Mouse (Mus musculus) adrenal gland, postnatal 4 days (tissue): Measurements from ENCODE around the gene Lgr6. TPM values are rescaled to one million over a fixed set of nuclear protein-coding genes. Genes with fewer than 3 reads are reported as not detected.
A peak's percentile ranks its signal among the peaks of the same experiment; 100 is the strongest.
"Not testable (repeated sequence)": the region's sequence is repeated elsewhere in the genome, so short reads cannot be mapped to it uniquely, and the experiment has no call there.

Source experiments
- DNase-seq, 2 experiments: peaks; one replicate each; pipeline ENCODE4 v3.0.0; 2021 to 2022; ENCODE audit warnings: low spot score in 2 of 2, mixed read lengths in 2 of 2
- total RNA-seq, 2 experiments: library from RNA; stranded (reverse); gene quantifications; 2 replicates each; pipeline ENCODE4 v1.2.3; 2021

Lgr6 gene
- total RNA-seq, 2 experiments from 2014 or later, result 3.7 to 5.0 TPM

DNA sequence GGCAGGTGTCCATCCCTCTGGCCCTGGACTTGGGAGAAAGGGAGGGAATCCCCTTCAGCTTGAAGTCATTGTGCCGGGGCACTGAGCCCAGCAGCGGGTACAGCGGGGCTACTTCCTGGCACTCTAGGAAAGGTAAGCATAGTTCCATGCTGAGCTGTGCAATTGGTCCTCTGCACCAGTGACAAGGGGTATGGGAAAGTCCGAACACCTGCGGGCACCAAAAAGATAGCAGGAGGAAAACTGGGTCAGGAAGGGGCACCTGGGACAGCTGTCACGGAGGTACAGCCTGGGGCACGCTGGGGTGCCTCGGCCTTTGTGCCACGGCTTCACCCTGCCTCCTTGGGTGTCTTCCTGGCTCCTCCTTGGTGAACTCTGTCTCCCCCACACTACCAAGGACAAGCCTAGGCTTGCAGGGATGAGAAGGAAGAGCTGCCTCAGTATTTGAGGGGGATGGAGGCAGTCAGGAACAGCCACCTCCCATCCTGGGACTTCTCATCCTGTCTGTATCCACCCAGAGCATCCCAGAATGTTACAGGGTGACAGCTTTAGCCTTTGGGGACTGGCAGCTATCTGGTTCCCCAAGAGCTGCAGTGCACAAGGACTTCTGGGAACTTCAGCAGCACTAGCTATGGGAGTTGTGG lies 24.6 kb upstream of the Lgr6 start:
- DNase-seq, result no peak

DNA sequence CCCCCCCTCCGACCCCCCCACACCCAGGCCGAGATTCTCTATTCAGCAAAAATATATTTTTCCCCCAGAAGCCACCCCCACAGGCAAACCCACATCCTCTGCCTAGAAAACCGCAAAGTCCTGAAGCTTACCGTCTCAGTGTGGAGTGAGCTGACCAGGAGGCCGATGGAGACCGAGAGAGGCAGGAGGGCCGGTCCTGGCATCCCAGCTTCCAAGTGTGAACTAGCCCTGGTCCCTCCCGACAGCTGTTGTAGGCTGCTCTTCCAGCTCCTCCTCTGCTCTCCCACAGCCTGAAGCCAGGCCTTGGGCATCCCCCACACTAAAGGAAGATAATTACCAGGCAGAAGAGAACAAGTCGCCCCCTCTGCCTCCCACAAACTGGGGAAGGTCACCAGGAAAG lies 23.9 kb upstream of the Lgr6 start:
- no peak for DNase-seq

DNA sequence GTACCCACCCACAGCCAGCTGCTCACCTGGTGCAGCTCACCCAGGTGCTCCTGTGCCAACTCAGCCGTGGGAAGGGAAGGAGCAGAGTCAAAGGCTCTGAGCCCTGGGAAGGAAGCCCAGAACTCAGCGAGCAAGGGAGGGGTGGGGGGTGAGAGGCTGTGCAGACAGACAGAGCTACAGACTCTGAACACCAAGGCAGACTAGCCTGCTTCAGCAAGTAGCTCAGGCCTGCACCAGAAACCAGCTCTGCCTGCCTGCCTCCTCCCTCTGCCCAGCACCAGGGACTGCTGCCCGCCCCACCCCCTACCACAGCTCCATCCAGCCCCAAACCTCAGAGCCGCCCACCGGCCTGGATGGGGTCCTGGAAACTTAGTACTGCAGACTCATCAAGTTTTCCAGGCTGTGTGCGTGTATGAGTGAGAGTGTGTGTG lies 22.9 kb upstream of the Lgr6 start:
- no peak for DNase-seq

DNA sequence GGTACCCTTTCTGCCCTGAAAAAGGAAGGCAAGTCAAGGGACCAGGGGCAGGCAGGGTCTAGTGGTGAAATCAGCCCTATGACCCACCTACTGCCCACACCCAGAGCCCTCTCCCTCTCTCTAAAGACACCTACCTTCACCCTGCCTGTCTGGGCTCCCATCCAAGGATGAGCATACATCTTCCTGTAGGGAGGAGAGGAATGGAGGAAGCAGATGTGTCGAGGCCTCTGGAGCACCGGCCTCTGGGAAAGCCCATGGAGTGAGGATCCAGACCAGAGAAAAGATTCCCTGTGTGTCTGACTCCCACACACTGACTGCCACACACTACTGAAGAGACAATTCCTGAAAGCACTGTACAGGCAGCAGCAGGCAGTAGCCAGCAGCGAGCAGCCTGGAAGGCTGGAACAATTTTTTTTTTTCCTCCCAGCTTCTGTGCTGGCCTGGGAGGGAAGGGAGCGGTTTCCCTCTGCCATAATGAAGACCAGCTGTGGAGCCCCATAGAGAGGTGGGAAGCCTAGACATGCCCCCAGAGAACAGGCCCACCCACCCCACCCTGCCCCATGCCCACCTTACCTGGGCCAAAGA lies 21.5 kb upstream of the Lgr6 start:
- no peak for DNase-seq

DNA sequence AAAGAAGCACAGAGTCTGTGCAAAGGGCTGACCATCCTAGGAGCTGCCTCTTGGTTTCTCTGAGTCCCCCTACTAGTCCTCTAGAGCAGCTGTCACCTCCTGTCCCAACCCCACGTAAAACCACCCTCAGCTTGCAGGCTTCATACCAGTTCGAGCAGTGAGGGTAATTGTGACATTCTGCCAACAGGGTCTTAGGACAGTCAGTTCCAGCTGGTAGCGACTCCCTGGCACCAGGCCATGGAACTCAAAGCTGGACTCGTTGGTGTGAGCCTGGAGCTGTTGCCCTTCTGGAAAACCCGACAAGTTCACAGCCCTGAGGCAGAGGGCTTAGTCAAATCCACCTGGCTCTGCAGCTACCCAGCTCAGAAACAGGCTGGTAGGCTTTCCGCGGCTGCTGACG lies 20.9 kb upstream of the Lgr6 start:
- no peak for DNase-seq

DNA sequence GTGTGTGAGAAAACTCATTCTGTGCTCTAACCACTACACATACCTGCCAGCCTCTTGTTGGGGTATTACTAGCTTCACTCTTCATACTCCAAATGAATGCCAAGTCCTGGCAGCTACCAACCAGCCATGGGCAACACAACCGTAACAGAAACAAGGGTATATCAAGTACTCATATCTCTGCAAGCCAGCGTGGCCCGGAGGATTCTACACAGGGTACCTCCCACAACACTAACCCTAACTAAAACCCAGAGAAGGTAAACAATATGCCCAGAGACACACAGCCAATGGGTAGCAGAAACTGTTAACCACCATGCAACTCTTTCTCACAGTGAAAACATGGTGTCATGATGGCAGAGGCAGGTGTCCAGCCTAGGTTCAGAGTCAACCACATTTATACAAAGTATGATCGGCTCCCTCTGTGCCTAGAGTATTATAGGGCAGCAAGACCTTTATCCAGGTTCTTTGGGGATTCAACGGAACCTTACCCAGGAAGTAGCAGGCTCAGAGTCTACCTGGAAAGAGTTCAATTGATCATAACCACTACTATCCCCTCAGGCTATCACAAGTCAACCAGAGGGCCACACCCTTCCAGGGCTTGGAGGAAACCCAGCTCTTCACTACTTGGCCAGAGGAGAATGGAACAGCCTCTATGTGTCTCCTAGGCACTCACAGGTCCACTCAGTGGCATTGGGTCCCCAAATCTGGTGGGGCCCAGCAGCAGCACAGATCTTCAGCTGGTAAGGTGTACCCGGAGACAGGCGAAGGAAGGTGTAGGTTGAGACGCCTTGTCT lies 19.7 kb upstream of the Lgr6 start:
- DNase-seq, result no peak

DNA sequence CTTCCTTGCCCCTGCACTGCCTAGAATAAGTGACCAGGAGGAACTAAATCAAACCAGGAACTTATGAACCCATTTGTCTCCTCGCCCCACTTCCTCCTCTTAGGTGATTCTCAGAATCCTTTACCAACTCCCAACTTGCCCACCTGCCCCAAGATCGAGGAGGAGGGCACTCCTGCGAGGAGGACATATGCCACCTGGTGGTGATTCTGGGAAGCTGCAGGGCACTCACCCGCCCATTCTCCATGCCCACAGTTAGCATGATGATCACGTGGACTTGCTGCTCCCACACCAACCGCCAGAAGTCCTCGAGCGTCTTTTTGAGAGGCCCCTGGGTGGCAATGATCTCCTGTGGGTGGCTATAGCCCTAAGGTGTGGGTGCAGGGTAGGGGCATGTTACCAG lies 7.6 kb upstream of the Lgr6 start:
- no peak for DNase-seq

DNA sequence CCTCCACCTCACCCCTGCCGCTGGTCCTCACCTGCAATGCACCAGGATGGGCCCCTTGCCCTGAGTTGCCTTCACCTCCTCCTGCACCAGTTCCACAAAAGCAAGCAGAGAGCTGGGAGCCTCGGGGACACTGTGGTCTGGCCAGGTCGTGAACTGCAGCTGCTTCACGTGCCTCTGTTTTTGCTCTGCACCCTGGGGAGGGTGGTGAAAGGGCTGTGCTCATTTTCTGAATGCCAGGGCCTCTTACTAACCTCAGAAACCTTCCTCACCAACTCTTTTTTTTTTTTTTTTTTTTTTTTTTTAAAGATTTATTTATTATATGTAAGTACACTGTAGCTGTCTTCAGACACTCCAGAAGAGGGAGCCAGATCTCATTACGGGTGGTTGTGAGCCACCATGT lies 6.2 kb upstream of the Lgr6 start:
- not testable (repeated sequence) for DNase-seq

DNA sequence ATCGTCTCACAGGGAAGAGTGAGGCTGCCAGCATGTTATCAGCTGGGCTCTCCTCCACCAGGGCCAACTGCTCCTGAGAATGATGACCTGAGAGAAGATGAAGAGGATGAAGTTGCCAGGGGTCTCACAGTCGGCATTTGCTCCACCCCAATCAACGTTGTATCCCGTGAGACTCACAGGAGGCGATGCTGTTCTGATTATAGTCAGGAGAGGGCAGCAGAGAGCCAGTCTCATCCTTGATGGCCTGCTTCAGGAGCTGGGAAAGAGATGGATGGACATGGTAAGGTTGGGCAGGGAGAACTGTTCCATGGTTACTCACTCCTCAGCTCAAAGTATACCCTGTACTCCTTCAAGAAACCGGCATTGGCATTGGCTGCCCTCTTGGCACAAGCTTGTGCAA lies 5.0 kb upstream of the Lgr6 start:
- DNase-seq, result peak; percentile 42 to 56

DNA sequence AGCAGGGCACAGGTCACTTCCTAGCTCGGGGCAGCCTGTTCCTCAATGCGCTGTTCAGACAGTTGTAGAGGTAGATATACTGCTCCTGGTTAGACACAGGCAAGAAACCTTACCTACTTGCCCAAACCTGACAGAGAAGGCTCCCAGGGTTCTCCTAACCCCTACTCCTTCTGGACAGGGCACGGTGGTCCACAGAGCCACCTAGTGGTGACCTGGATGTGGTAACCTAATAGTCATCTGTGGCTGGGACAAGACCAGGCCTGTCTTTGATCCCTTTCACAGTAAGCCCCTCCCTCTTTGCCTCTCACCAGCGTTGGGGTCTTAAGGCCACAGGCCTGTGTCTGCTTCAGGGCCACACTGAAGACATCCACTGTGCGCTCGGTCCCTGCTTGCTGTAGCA lies 3.5 kb upstream of the Lgr6 start:
- no peak for DNase-seq

DNA sequence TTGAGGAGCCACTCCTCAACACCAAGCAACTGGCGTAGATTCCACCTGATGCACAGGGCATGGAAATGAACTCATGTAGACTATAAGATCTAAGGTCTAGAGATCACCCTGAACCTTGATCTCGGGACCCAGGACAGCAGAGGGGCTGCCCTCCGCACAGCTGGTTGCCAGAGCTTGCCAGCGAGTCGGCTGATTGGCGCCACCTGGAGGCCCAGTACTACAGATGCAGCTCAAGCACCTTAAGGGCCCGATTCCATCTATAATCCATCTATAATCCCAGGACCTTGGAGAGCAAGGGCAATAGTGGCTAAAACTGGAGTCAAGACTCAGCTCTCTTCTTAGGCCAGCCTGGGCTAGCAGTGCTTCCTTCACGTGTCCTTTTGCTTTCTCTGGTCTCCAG lies 875 bp upstream of the Lgr6 start:
- DNase-seq, result peak in 1 of 2 experiments; percentile 41

DNA sequence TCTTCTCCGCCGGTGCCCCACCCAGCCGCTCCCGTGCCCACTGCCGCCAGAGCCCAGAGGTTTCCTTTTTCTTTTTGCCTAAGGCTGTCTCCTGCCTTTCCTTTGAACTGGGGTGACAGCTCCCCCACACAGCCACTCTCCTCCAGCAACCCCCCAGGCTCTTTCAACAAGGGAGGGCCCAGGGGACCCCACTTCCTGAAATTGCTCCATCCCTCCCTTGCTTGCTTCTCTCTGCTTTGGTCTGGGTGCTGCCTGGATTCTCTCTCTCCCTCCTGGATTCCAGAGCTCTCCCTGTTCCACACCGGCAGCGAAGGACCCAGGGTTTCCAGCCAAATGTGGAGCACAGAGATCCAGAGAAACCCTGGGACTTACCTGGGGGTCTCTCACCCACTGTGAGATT lies 4.7 kb downstream of the Lgr6 start:
- DNase-seq, result no peak

DNA sequence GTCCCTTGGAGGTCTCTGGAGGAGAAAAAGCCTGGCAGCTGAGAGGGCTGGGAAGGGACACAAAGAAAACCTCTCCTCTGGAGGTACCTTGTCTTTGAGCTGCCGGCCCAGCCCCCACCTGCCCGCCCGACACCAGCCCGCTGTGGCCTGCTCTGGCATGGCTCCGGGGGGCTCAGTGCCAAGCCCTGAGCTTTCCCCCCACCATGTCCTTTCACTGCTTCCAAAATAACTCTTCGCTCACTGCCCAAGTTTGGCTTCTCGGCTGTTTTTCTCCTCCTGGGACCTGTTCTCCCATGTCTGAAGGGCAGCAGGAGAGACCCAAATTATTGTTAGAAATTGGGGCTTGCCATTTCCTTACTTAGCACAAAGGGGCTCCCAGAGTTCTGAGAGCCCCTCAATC lies 6.6 kb downstream of the Lgr6 start:
- no peak for DNase-seq

DNA sequence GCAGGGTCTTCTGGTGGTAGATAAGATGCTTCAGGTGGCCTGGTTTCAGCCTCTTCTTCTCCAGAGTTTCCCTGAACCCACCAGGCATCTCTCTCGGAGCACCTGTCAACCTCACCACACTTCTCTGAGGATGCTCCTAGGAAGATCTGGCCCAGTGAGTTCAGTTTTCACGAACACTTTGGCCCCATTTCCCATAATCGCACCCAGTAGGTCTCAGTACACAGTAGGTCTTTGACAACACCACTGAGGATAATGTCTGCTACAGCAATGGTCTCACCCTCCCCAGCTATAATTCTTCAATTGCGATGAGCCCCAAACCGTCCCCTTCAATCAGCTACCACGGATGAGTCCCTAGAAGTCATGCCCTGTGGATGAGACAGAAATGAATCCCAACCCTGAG lies 7.6 kb downstream of the Lgr6 start:
- DNase-seq, result no peak

DNA sequence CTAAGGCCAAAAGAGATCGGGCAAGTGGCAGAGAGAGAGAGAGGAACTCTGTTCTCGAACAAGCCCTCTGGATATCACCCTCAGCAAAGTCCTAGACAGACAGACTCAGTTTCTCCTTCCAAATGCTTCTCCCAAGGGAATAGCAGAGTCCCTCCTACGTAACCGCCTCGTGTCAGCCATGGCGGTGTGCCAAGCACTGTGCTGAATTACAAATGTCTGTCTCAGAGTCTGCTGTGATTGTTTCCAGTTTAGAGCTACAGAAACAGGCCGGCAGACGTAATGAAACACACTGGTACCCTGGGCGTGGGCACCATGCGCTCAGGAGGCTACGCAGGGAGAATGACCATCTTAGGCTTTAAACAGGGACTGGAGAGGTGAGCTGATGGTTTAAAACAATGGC lies 8.8 kb downstream of the Lgr6 start:
- no peak for DNase-seq

DNA sequence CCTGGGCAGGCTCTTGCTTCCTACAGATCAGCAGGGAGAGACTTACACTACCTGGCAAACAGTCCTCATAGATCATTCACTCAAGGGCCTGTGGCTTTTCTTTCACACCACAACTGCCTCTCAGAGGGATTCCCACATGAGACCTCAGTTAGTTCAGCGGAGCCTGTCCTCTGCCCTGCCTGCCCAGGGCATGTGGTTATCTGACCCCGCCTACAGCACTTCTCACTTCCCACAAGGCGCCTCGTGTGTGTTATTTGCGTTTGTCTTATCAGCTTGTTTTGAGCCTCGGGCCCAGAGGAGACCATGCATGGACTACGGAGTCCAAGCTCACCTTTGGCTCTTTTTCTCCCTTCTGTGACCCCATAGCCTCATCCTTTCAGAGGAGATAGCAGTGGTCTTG lies 9.9 kb downstream of the Lgr6 start:
- no peak for DNase-seq

DNA sequence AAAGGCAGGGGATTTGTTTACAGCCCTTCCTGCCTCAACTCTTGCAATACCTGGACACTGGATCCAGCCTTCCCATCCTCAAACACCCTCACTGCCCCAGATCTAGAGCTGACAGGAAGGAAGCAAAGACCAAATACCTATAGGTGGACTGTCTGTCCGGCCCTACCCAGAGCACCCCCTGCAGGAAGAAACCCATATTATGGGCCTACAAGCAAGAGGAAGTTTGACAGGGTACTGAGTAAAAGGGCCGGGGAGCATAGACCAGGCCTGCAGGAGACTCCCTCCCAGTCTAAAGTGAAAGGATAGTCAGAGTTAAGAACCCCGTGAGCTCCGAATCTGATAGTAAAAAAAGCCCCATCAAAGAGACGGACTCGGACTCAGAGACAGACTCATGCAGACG lies 10.4 kb downstream of the Lgr6 start:
- DNase-seq, result no peak

DNA sequence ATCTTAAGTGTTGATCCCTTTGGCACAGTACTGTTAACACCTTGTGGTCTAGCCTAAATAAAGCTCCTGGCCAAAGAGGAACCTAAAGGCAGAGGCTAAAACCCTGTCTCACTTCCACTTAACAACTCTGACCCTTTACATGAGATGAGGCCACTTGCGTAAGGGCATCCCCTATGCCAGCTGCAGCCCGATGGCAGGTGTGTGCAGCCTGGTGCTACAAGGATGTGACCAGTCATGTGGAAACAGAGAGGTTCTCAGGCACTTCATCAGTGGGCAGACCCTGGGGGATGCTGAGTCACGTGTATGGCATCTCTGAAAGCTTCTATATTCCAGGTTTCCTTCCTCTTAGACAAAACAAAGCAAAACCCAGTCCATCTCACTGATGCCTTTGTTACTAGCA lies 14.2 kb downstream of the Lgr6 start:
- no peak for DNase-seq

DNA sequence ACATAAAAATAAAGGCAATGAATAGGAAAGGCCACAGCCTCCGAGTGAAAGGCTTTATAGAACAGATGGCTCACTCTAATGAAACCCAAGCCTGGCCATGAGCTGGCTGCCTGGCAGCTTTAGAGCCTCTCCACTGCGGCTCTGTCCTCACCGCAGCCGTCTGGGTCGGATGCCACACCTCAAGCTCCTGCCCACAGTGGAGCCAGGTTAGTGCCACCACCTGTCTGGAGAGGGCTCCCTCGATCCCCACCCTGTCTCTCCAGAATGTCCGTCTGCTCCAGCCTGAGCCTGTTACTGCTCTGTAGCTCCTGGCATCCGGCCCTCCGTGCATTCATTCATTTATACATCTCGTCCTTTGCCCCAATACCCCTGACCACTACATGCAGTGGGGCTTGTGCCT lies 15.4 kb downstream of the Lgr6 start:
- DNase-seq, result no peak

DNA sequence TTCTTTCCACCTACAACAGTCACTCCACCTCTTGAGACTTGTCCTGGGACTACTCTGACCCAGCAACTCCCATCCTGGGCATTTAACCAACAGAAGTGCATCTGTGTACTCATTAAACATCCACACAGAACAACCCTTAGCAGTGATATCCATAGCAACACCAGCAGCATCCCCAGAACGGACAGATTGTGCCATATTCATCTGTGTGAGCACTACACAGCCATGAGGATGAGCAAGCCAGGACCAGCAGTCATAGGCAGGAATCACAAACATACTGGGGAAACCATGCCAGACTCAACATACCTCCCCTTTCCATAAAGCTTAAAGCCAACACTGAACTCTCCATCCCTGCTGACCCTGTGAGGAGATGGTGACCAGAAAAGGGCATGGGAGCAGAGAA lies 17.7 kb downstream of the Lgr6 start:
- no peak for DNase-seq

DNA sequence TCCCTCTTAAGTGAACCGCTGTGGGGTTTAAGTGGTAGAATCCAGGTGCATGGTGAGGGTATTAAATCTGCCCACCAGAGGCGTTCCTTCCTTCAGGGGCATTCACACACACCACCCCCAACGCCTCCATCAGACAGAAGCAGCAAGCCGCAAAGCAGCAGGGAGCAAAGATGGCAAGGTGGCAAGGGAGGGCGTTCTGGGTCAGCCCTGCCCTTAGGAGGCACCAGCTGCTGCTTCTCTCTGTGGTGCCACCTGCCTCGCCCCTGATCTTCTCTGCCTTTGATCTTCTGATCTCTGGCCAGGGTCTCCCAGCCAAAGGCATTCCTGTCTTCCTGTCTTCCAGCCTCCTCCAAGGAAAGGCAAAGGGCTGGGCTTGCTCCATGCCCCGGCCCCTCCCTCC lies 19.1 kb downstream of the Lgr6 start:
- DNase-seq, result no peak

DNA sequence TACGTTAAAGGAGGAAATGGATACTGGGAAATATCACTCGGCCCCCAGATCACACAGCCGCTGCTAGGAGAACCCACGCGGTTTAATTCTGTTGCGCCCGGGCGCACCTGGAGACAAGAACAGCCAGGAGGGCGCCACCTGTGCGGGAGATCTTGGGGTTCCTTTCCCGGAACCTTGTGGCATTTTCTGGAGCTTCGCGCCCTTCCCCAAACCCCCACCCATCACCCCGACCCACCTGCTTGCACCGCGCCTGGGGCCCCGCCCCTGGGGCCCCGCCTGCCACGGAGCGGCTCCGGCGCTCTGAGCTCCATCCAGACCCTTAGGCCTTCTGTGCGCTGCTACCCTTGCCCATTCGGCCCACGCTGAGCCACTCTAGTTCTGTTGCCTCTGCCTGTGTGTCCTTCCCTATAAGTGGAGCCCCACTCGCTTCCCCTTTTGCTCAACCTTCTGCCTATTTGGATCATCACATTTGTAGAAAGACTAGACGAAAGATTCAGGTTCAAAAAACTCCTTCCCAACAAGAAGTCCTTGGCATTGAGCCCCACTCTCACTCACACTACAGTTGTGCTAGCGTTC lies 19.7 kb downstream of the Lgr6 start:
- DNase-seq, result no peak
